Mouse (Mus musculus) monocyte, adult 5-6 weeks (primary cell): ENCODE results near the gene 4921536K21Rik. TPM values are rescaled to one million over a fixed set of nuclear protein-coding genes. Genes with fewer than 3 reads are reported as not detected.

Experiments
- total RNA-seq: library from RNA; stranded (forward); fragments of 200-1000, 200-491, 200-594 nt; gene quantifications from 3 replicates; pipeline ENCODE4 v1.2.3, GENCODE M21; 2017

Gene 4921536K21Rik
- total RNA-seq, 1 experiment from 2014 or later, result not detected

Other genes starting within 250 kb of the 4921536K21Rik start
- gene Morc2a, start 245.9 kb downstream of the 4921536K21Rik start, total RNA-seq, result 15.7 to 32.7 TPM (median 21.7 TPM) in 3 replicates
- not detected in 3 replicates for gene Osbp2, start 31.2 kb downstream of the 4921536K21Rik start, total RNA-seq
- gene Dusp18, start 142 bp upstream of the 4921536K21Rik start, total RNA-seq, result 0.29 to 1.8 TPM (median 0.57 TPM) in 3 replicates
- 7.2 to 8.1 TPM (median 7.8 TPM) in 3 replicates for gene Slc35e4, start 19.6 kb upstream of the 4921536K21Rik start, total RNA-seq
- 35.6 to 51.2 TPM (median 43.7 TPM) in 3 replicates for gene Tcn2, start 37.1 kb upstream of the 4921536K21Rik start, total RNA-seq
- 66.0 to 68.7 TPM (median 66.2 TPM) in 3 replicates for gene Pes1, start 68.9 kb upstream of the 4921536K21Rik start, total RNA-seq
- gene 4930556J24Rik, start 81.7 kb upstream of the 4921536K21Rik start, total RNA-seq, result not detected in 3 replicates
- gene Gal3st1, start 88.5 kb upstream of the 4921536K21Rik start, total RNA-seq, result 0.48 TPM in 1 of 3 replicates, not detected in the others
- gene Sec14l4, start 136.4 kb upstream of the 4921536K21Rik start, total RNA-seq, result not detected in 3 replicates
- gene Sec14l3, start 169.7 kb upstream of the 4921536K21Rik start, total RNA-seq, result not detected in 3 replicates
- 1.4 TPM in 1 of 3 replicates, not detected in the others for gene Mtfp1, start 200.3 kb upstream of the 4921536K21Rik start, total RNA-seq
- 1.6 TPM in 1 of 3 replicates, not detected in the others for gene Sec14l2, start 228.3 kb upstream of the 4921536K21Rik start, total RNA-seq
- gene Rnf215, start 240.1 kb upstream of the 4921536K21Rik start, total RNA-seq, result 24.5 to 32.4 TPM (median 30.3 TPM) in 3 replicates